Mouse (Mus musculus) liver, embryonic 14.5 days (tissue): ENCODE data around the gene Dusp22.

Source experiments
- CTCF ChIP-seq: IDR thresholded peaks from 2 replicates; pipeline ENCODE4 v1.5.1; 2016; ENCODE audit warnings: antibody characterized with exemption, low read depth, control low read depth
- EP300 ChIP-seq: IDR thresholded peaks from 2 replicates; pipeline ENCODE4 v1.6.1; 2016; ENCODE audit warnings: antibody characterized with exemption, low read depth

GRCm38 (mm10) chr13:30665261-30665660, 5.5 kb downstream of the Dusp22 start:
- TF ChIP-seq CTCF: no peak
- no peak for TF ChIP-seq EP300
